Mouse (Mus musculus): Measurements from ENCODE around the gene Lgmn. TPM values are rescaled to one million over a fixed set of nuclear protein-coding genes. Genes with fewer than 3 reads are reported as not detected.
A peak's percentile ranks its signal among the peaks of the same experiment; 100 is the strongest.

The Lgmn gene
- polyA plus RNA-seq, 1 experiment from 2014 or later = 46.5 TPM

DNA sequence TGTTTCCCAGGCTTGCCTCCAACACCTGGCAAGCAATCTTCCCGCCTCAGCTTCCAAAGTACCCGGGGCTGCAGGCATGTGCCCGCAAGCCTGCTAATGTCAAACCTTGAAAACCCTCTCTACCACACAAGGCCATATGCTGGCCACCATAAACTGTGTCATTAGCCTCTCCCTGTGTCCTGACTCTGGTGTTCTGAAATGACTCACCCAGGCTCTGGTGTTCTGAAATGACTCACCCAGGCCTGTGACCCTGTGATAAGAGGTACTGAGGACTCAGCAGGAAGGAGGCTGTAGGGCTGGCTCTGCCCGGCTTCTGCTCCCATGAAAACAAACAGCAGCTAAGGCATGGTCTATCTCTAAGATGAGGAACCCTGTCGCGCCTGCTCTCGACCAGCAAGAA, 13.3 kb downstream of the Lgmn start:
- H3K27ac ChIP-seq (replicated peaks) = no peak overlapping the region
- no peaks in the 10 kb centered on the region for H3K9me3 ChIP-seq (replicated peaks)
- H3K4me3 ChIP-seq = no peak overlapping the region
- peaks cover 24% of the 10 kb centered on the region for H3K36me3 ChIP-seq
- H3K27me3 ChIP-seq (ENCODE audit: low read depth, poor library complexity, severe bottlenecking) = no peaks in the 10 kb centered on the region
- 92% methylated on average over 7 of the region's 7 CpGs for WGBS
- peaks cover 3% of the 10 kb centered on the region; the same call in 1 of the 2 replicates for H3K4me1 ChIP-seq
- no peak for DNase-seq (ENCODE audit: low spot score)

DNA sequence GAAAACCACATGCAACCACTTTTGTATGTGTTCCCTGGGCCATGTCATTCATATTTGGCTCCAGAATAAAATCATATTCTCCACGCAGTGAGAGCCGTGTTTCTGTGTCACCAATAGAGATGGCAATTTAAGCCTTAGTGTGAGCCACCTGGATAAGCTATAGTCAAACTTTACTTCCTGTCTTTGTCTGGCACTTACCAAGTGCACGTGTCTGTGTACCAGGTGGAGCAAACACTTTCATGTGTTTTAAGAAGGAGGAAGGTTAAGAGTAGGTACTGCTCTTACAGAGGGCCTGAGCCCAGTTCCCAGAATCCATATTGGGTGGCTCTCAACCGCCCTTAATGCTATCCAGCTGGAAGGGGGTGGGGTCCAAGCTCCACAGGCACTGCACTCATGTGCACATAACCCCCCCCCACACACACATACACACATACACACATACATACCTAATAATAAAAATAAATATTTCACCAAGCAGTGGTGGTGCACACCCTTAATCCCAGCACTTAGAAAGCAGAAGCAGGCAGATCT, 14.5 kb downstream of the Lgmn start:
- H3K27ac ChIP-seq (replicated peaks) = no peak overlapping the region
- DNase-seq (ENCODE audit: low spot score) = no peak
- no peak overlapping the region for H3K4me3 ChIP-seq
- WGBS = 92% methylated on average over 4 of the region's 4 CpGs
- peaks cover 3% of the 10 kb centered on the region; the same call in 1 of the 2 replicates for H3K4me1 ChIP-seq
- H3K27me3 ChIP-seq (ENCODE audit: low read depth, poor library complexity, severe bottlenecking) = no peaks in the 10 kb centered on the region
- H3K36me3 ChIP-seq = peaks cover 24% of the 10 kb centered on the region
- no peaks in the 10 kb centered on the region for H3K9me3 ChIP-seq (replicated peaks)

DNA sequence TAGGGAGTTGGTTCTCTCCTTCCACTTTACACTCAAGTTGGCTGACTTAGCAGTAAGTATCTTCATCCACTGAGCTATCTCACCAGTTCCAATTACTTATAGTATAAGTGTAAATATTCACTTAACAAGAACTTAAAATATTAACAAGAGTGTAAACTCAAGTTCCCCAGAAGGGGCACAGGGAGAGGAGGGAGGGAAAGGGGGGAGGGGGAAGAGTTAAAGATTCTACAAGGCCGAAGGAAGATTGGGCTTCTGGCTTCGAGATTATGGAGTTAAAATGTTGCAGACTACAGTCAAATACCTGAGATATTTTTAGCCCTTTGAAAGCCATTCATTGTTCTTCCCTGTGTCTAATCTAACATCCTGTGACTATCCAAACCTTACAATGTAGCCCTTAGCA, 15.2 kb downstream of the Lgmn start:
- H3K27me3 ChIP-seq (ENCODE audit: low read depth, poor library complexity, severe bottlenecking) = no peaks in the 10 kb centered on the region
- H3K4me3 ChIP-seq = no peak overlapping the region
- H3K36me3 ChIP-seq = peaks cover 24% of the 10 kb centered on the region
- H3K27ac ChIP-seq (replicated peaks) = no peak overlapping the region
- WGBS = 91% methylated on average over 2 of the region's 2 CpGs
- no peak for DNase-seq (ENCODE audit: low spot score)
- H3K9me3 ChIP-seq (replicated peaks) = no peaks in the 10 kb centered on the region
- peaks cover 7% of the 10 kb centered on the region; the same call in 1 of the 2 replicates for H3K4me1 ChIP-seq

DNA sequence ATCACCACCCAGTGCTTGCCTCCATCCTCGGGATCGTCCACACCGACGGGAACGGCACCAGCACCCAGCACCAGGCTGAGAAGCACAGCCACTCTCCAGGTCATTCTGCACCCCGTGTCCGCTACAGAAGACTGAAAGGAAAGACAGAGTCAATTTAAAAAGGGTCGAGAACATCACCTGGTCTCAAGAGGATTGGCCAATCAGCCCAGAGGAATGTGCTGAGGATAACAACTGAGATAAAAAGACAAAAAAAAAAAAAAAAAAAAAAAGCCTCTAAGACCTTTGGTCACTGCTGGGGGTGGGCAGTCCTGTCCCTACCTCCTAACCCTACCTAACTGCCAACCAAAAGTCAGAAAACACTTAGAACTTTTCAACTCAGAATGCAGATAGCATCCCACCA, 16.0 kb downstream of the Lgmn start:
- no peak for DNase-seq (ENCODE audit: low spot score)
- H3K27ac ChIP-seq (replicated peaks) = no peak overlapping the region
- H3K9me3 ChIP-seq (replicated peaks) = no peaks in the 10 kb centered on the region
- 95% methylated on average over 8 of the region's 8 CpGs for WGBS
- H3K4me1 ChIP-seq = peaks cover 9% of the 10 kb centered on the region; the same call in 1 of the 2 replicates
- no peaks in the 10 kb centered on the region for H3K27me3 ChIP-seq (ENCODE audit: low read depth, poor library complexity, severe bottlenecking)
- peaks cover 24% of the 10 kb centered on the region for H3K36me3 ChIP-seq
- no peak overlapping the region for H3K4me3 ChIP-seq

DNA sequence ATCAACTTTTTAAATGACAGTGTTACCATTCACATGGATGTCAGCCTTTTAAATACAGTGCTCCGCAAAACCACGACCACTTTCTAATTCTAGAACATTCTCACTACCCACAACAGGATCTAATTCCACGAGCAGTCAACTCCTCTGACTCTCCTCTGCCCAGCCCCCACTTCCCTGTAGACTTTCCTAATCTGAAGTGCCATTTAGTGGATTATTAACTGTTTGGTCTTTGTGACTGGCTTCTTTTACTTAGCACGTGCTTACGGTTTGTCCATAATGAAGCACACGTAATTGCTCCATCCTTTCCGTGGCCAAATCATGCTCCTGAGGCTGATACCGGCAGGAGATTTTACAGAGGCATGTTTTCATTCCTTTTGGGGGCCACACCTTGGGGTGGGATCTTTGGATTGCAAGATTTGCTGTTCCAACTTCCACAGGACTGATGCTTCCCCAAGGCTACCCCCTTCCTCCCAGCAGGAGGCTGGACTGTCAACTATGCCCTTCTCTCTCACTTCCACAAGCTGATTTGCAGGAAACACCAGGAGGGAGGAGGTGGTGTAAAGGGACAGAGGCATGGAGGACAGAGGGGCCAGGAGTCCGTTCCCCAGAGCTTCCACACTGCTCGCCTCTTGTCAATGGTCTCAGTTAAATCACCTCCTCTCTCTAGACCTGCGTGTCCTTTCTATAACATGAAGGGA, 16.8 kb downstream of the Lgmn start:
- Histone ChIP-seq H3K4me3 (no peak overlapping the region), H3K9me3 (replicated peaks) (no peaks in the 10 kb centered on the region), H3K4me1 (peaks cover 9% of the 10 kb centered on the region; the same call in 1 of the 2 replicates), H3K36me3 (peaks cover 24% of the 10 kb centered on the region), H3K27ac (replicated peaks) (no peak overlapping the region), H3K27me3 (ENCODE audit: low read depth, poor library complexity, severe bottlenecking) (no peaks in the 10 kb centered on the region)
- WGBS = 90% methylated on average over 11 of the region's 11 CpGs
- no peak for DNase-seq (ENCODE audit: low spot score)

DNA sequence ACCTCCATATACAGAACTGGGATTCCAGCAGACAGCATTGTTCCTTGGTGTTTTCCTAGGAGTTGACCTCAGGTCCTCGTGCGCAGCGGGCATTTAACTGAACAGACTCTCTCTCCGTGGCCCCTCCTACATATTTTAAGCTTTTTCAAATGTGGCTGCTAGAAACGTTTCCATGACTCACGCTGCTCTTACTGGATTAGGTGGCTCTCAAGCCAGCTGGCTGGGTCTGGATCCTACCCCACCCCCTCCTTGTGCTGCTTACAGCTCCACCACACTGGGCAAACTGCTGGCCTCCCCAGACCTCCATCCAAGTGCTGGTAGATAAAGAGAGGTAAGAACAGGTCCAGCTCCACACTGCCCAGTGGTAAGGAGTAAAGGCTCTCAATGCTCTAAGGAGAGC, 17.5 kb downstream of the Lgmn start:
- WGBS = 86% methylated on average over 6 of the region's 6 CpGs
- H3K9me3 ChIP-seq (replicated peaks) = no peaks in the 10 kb centered on the region
- no peak overlapping the region for H3K4me3 ChIP-seq
- H3K27me3 ChIP-seq (ENCODE audit: low read depth, poor library complexity, severe bottlenecking) = no peaks in the 10 kb centered on the region
- peaks cover 24% of the 10 kb centered on the region for H3K36me3 ChIP-seq
- H3K4me1 ChIP-seq = peaks cover 9% of the 10 kb centered on the region; the same call in 1 of the 2 replicates
- DNase-seq (ENCODE audit: low spot score) = no peak
- no peak overlapping the region for H3K27ac ChIP-seq (replicated peaks)

DNA sequence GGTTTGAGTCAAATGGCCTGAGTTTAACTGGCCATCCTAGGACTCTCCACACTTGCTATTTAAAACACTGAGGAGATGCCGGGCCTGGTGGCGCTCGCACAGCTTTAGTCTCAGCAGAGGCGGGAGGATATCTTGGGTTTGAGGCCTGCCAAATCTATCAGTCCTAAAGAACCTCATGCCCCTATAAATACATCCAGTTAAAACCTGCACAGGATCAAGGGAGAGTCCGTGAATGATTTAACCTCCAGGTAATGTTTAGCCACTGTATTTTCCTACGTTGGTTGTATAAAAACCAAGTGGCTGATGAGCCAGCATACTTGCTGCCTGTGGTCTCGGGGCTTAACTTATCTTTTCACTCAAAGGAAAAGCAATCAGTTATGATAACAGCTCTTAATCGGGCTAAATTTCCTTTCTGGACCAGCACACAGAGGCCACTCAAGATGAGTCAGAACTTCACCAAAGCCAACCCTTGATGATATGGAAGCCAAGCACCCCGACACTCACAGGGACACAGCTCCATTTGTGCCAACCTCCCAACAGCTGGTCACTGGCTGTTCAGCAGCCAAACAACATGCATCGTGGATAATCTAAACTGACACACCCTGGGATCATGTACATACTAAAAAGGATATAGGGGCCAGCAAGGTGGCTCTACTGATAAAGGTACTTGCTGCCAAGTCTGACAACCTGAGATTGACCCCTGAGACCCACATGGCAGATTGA, 19.3 kb downstream of the Lgmn start:
- Histone ChIP-seq H3K27me3 (ENCODE audit: low read depth, poor library complexity, severe bottlenecking) (no peaks in the 10 kb centered on the region), H3K27ac (replicated peaks) (no peak overlapping the region), H3K4me3 (no peak overlapping the region), H3K4me1 (peaks cover 15% of the 10 kb centered on the region), H3K9me3 (replicated peaks) (no peaks in the 10 kb centered on the region), H3K36me3 (peaks cover 19% of the 10 kb centered on the region)
- no peak for DNase-seq (ENCODE audit: low spot score)
- WGBS = 90% methylated on average over 10 of the region's 10 CpGs

DNA sequence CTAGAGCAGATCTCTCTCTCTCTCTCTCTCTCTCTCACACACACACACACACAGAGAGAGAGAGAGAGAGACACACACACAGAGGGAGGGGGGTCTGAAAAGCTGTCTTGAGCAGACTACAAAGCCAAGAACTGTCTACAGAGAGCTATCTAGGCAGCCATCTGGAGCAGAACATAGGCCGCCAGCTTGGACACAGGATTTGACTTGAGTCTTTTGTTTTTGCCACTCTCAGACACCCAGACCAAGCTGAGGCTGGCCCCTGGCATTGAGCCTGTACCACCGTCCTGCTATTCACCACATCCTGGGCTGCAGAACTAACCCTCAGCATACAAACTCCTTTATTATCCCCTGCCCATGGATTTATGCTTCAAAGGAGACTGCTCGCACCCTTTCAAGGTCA, 20.1 kb downstream of the Lgmn start:
- Histone ChIP-seq H3K36me3 (peaks cover 19% of the 10 kb centered on the region), H3K9me3 (replicated peaks) (no peaks in the 10 kb centered on the region), H3K4me1 (peaks cover 15% of the 10 kb centered on the region), H3K27me3 (ENCODE audit: low read depth, poor library complexity, severe bottlenecking) (no peaks in the 10 kb centered on the region), H3K27ac (replicated peaks) (peak overlapping the region; percentile 33; the same call in 1 of the 2 replicates), H3K4me3 (no peak overlapping the region)
- DNase-seq (ENCODE audit: low spot score) = no peak
- 71% methylated on average over 3 of the region's 3 CpGs for WGBS

DNA sequence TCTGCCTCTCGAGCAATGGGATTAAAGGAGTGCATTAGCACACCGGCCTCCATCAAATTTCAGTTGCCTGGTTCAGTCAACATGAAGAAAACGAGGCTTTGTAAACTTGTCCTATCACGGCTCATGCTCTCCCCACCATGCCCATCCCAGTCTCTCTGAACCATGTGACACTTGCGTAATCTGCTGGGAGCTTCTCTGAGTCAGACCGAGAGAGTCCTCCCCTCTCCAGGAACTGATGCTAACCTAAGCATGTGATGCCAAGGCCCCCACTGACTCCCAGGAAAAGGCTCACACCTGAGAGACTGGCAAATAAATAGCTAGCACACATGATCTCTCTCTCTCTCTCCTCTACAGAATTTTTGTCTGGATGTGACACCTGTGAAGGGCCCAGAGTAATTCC, 21.9 kb downstream of the Lgmn start:
- H3K9me3 ChIP-seq (replicated peaks) = no peaks in the 10 kb centered on the region
- no peak for DNase-seq (ENCODE audit: low spot score)

DNA sequence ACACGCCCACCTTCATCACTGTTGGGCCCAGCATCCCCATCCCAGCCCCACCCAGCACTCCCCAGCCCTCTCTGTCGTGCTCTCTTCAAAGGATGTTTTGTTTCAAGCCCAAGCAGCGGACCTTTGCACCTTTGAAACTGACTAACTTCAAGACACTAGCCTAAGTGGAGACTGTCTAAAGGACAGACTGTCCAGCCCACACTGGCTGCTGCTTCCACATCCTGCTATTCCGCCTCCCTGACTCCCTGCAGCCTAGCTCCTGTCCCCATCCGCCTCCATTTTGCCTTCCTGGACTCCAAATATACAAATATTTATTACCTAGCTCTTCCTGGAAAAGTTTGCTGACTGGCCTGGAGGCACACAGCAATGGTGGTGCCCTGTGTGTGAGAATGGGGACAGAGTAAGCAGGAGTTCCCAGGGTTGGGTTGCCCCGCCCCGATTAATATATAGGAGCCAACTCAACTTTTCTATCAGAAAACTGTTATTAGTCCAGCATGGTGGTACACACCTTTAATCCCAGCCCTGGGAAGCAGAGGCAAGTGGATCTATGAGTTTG, 22.6 kb downstream of the Lgmn start:
- WGBS = 67% methylated on average over 7 of the region's 7 CpGs
- peak overlapping the region; percentile 42 for H3K27ac ChIP-seq (replicated peaks)
- H3K4me1 ChIP-seq = peaks cover 13% of the 10 kb centered on the region
- no peak for DNase-seq (ENCODE audit: low spot score)
- no peaks in the 10 kb centered on the region for H3K9me3 ChIP-seq (replicated peaks)
- H3K27me3 ChIP-seq (ENCODE audit: low read depth, poor library complexity, severe bottlenecking) = no peaks in the 10 kb centered on the region
- H3K4me3 ChIP-seq = no peak overlapping the region
- H3K36me3 ChIP-seq = peaks cover 11% of the 10 kb centered on the region

More for the DNA sequence above, 21.9 kb downstream of the Lgmn start:
- peaks cover 16% of the 10 kb centered on the region for H3K36me3 ChIP-seq
- peaks cover 15% of the 10 kb centered on the region for H3K4me1 ChIP-seq
- WGBS = 89% methylated on average over 6 of the region's 6 CpGs
- H3K4me3 ChIP-seq = no peak overlapping the region
- H3K27me3 ChIP-seq (ENCODE audit: low read depth, poor library complexity, severe bottlenecking) = no peaks in the 10 kb centered on the region
- H3K27ac ChIP-seq (replicated peaks) = no peak overlapping the region

DNA sequence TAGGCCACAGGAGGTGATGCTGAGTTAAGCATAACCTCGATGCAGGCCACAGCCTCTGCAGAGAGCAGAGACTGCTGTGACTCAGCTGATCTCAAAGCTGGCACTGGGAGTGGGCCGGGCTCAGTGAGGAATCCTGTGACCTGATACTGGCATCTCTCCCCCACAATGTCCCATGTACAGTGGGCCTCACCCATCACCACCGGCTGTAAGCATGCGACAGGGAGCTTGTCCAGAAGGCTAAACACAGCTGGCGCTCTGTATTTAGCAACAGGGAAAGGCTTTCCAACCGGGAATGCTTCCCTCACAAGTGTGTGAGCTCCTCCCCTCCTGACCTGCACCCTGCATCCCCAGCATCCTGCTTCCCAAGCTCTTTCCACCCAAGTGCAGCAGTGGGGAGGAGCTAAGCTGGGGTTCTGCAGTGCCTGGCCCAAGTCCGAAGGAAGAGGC, 23.2 kb downstream of the Lgmn start:
- no peaks in the 10 kb centered on the region for H3K9me3 ChIP-seq (replicated peaks)
- no peaks in the 10 kb centered on the region for H3K27me3 ChIP-seq (ENCODE audit: low read depth, poor library complexity, severe bottlenecking)
- WGBS = 55% methylated on average over 7 of the region's 7 CpGs
- H3K4me1 ChIP-seq = peaks cover 11% of the 10 kb centered on the region
- no peak overlapping the region for H3K4me3 ChIP-seq
- peak overlapping the region; percentile 42 for H3K27ac ChIP-seq (replicated peaks)
- peaks cover 7% of the 10 kb centered on the region for H3K36me3 ChIP-seq
- no peak for DNase-seq (ENCODE audit: low spot score)

DNA sequence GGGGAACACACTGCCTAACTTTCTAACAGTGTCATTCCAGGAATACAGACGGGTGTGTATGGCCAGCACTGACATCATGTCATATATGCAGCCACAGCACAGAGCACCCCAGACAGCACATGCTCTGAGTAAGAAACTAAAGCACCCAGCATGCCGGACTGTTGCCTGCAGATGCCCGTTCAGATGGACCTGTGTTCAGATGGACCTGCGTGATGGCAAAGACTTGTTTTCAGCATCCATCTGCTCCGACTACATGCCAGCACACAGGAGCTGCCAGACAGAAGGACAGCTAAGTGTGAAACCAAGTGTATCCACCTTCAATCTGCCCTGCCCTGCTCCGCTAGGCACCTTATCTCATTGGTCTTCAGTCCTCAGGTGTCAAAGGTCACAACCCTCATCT, 24.9 kb downstream of the Lgmn start:
- H3K36me3 ChIP-seq = peaks cover 7% of the 10 kb centered on the region
- WGBS = 92% methylated on average over 6 of the region's 6 CpGs
- no peak for DNase-seq (ENCODE audit: low spot score)
- H3K9me3 ChIP-seq (replicated peaks) = no peaks in the 10 kb centered on the region
- no peak overlapping the region for H3K4me3 ChIP-seq
- H3K4me1 ChIP-seq = peaks cover 10% of the 10 kb centered on the region
- H3K27me3 ChIP-seq (ENCODE audit: low read depth, poor library complexity, severe bottlenecking) = no peaks in the 10 kb centered on the region
- H3K27ac ChIP-seq (replicated peaks) = no peak overlapping the region

DNA sequence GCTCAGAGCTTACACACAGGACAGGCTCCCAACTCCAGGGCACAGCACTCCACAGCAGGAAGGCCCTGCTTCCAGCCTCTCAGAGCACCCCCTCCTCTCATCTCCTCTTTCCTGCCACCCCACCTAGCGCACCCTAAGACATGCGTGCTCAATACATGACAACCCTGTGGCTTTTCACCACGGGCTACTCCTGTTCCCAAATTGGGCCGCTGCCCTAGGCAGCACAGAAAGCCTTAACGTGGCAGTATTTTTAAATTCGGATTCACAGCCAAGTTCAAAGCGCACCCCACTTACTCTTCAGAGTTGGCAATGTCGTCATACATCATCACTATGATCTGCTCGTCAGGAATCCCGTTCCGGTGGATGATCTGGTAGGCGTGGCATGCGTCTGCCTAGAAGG, 26.4 kb downstream of the Lgmn start:
- peaks cover 7% of the 10 kb centered on the region for H3K36me3 ChIP-seq
- H3K4me1 ChIP-seq = peaks cover 6% of the 10 kb centered on the region; the same call in 1 of the 2 replicates
- H3K9me3 ChIP-seq (replicated peaks) = no peaks in the 10 kb centered on the region
- H3K27ac ChIP-seq (replicated peaks) = no peak overlapping the region
- DNase-seq (ENCODE audit: low spot score) = no peak
- no peaks in the 10 kb centered on the region for H3K27me3 ChIP-seq (ENCODE audit: low read depth, poor library complexity, severe bottlenecking)
- WGBS = 94% methylated on average over 13 of the region's 13 CpGs
- H3K4me3 ChIP-seq = no peak overlapping the region
